Mouse (Mus musculus) cerebellum, adult 9-11 months (tissue): ENCODE measurements around the gene Lbx1.

Experiments used
- DNase-seq: peaks from one replicate; pipeline ENCODE4 v3.0.0; 2022

Lbx1 gene

DNA sequence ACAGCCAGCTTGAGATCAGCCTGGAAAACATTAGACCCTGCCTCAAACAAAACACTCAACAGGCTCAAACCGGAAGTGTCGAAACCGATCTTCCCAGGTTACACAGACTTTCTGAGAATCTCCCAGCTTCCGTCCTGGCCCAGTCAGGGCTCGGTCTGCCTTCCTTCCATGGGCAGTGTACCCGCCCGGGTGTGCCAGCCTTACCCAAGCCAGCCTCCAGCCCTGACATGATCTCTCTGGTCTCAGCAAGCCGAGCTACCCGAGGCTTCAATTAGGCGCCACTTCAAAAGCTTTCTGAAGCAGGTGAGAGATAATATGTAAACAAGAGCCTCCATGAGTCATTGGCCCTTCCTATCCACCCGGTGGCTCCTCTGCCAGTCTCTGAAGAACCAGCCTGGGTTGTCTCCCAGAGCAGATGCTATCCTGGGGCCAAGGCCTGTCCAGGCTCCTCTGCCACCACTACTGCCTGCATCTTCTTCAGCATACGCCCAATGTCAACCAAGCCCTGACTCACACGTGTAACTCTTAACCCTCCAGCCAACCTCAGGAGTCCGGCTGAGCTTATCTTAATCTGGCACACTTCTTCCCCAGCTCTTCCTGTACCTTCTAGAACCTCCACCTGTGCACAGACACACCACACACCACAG lies 25.7 kb downstream of the Lbx1 start:
- DNase-seq: no peak

DNA sequence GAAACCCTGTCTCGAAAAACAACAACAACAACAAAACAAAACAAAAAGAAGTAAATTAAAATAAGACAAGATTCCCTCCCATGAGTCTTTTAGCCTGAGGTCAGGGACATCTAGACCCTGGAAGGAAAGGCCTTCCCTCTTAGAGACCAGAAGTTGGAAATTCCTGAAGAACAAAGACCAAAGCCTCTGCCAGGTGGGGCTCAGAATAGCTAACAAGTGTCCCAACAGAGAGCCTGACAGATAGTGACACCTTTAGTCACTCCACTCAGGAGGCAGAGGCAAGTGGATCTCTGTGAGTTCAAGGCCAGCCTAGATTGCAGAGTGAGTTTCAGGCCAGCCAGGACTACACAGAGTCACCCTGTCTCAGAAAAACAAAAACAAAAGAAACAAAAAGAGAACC lies 26.4 kb downstream of the Lbx1 start:
- DNase-seq: no peak

DNA sequence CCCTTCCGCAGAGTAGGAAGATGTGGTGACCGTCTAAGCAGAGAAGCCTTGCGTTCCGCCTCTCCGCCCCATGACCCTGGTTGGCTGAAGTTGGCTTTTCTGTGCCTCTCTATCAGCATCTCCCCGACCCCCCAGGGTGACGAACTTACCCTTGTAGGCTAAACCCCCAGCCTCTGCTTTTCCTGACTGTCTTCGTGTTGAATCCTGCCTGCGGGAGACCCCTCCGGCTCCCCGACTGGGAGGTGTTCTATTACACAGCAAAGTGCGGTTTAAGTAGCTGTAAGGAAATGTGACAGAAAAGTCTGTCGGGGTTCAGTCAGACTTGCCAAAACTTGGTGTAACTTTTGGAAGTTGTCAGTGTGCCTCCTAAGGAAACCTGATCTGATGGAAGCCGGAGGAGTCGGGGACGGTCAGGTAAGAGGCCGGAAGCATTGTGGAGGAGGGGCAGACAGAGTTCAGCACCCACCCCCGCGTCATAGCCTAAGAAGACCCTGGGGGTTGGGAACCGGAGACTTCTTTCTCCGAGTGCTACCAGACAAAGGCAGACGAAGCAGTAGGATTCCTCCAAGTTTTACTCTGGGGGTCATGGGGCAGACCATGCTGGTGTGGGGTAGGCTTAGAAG lies 27.1 kb downstream of the Lbx1 start:
- DNase-seq: no peak

DNA sequence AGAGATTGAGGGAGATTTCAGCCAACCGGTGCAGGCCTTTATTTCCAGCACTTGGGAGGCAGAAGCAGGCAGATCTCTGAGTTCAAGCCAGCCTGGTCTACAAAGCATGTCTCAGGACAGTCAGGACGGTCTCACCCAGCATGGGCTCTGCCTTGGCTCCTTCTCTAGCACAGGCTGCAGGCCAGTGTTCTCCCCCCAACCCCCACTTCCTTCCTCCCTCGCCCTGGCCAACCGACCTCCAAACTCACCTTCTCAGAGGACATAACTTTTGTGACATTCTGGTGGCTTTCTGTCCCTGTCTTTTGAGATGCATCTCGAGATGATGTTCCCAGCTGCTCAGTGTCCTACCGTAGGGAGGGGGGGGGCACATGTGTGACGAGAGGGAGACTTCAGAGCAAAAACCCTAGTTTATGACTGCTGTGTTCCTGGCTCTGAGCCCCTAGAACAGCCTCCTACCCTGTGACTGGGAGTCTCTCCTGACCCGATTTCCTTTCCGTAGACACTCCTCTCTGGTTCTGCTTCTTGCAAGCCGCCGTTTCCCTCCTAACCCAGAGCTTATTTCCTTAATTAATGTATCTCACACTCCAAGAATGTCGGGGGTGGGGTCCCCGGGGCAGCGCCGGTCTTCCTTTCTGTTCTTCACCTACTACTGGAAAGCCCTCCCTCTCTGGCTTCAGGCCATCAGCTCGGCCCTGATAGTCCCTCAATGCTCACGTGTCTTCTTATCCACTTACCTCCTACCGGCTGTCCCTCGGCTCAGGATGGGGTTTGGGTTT lies 27.8 kb downstream of the Lbx1 start:
- DNase-seq: no peak

DNA sequence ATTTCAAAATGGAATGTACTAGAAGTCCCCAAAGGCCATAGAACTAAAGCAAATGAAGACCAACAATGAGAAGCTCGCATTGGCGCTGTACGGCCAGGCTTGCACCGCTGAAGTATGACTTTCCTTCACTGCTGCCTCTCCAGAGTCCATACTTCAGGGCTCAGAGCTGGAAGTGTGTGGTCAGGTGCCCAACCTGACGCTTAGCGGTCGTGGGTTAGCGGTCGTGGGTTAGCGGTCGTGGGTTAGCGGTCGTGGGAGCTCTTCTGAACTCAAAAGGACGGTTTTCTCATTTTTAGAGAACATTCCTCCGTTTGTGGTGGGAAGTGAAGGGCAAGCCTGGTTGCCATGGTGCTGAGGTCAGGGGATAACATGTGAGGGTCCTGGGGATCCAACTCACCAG lies 28.5 kb downstream of the Lbx1 start:
- no peak for DNase-seq

DNA sequence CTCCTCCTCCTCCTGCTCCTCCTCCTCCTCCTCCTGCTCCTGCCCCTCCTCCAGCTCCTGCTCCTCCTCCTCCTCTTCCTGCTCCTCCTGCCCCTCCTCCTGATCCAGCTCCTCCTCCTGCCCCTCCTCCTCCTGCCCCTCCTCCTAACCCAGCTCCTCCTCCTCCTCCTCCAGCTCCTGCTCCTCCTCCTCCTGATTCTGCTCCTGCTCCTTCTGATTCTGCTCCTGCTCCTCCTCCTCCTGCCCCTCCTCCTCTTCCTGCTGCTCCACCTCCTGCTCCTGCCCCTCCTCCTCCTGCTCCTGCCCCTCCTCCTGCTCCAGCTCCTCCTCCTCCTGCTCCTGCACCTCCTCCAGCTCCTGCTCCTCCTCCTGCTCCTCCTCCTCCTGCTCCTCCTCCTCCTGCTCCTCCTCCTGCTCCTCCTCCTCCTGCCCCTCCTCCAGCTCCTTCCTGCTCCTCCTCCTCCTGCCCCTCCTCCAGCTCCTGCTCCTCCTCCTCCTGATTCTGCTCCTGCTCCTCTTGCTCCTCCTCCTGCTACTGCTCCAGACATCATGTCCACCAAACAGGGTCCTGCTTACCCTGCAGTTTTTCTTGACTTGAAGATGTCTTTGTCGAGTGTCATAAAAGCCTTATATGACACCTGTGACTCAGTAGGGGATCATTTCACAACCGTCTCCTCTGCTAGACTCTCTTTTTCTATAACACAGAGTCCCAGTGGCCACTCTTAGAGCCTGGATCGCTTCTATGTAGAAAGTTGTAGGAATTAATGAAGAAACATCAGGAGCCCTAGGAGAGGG lies 30.1 kb downstream of the Lbx1 start:
- DNase-seq: no peak

DNA sequence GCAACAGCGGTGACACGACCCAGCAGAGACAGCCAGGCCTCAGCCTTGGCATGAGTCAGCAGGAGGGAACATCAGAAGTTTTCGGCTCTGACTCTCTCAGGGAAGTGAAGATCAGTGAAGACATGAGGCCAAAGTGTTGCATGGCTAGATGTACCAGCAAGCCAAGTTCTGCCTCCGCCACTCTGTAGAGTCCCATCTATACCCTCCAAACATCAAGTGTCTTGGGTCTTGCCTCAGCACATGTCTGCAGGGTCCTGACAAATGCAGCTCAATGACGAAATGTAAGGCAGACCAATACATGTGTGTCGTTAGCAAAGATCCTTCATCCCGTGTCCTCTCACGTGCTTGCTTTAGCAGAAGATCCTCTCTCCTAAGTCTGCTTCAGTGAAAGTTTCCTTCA lies 38.6 kb downstream of the Lbx1 start:
- no peak for DNase-seq

DNA sequence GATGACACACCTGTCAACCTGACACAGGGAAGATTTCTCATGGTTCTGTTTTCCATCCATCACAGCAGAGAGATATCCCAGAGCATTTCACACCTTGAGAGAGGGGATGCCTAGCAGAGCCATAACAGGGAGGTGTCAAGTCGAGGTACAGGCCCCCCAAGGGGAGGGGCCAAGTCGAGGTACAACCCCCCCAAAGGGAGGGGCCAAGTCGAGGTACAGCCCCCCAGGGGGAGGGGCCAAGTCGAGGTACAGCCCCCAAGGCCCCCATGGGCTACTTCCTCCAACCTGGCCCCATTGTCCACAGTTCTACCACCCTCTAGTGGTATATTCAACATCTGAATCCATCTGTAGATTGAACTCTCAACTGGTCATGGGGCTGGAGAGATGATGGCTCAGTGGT lies 41.0 kb downstream of the Lbx1 start:
- DNase-seq: no peak
